Mouse (Mus musculus): ENCODE data around the gene Ccdc122. TPM values are rescaled to one million over a fixed set of nuclear protein-coding genes. Genes with fewer than 3 reads are reported as not detected.
A peak's percentile ranks its signal among the peaks of the same experiment; 100 is the strongest.

The Ccdc122 gene
- polyA plus RNA-seq, 1 experiment from 2014 or later: 1.6 TPM

DNA sequence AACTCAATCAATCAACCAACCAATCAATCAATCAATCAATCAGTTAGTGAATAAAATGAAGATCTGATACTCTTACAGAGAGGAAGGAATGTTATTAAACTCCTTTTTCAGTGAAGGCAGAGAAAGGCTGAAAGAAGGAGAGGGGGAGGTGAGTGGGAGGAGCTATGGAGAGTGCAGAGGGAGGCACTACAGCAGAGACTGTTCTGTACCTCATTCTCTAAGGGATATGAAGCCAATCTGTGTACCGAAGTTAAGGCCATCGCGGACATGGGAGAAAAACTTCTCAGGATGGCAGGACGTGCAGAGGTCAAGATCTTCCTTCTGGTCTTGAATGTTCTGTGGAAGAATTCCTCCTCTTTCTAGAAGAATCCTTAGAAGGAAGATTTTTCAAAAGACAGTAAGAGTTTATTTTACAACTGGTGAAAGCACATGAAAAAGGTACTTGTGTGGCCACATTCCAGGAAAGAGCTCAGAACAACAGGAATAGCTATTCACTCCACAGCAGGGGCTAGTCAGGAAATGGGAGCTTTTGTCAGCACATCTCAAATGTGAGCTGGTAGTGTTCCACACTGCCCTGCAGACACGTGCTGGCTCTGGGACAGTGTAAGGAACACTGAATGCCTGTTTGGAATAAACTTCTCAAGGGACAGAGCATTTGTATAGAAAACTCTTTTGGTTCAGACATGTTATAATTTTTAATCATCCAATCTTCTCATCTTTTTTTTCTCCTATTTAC lies 7.1 kb upstream of the Ccdc122 start:
- H3K4me3 ChIP-seq (ENCODE audit: low read length): no peak overlapping the region
- 45% methylated on average over 5 of the region's 5 CpGs for WGBS
- H3K27ac ChIP-seq (ENCODE audit: low read length): no peak overlapping the region
- H3K4me1 ChIP-seq (ENCODE audit: control insufficient read depth, insufficient read depth, low read length): peaks cover 14% of the 10 kb centered on the region
- no peaks in the 10 kb centered on the region for H3K9me3 ChIP-seq (replicated peaks; ENCODE audit: control insufficient read depth, low read length)
- no peak overlapping the region for H3K9ac ChIP-seq (ENCODE audit: low read length)
- H3K36me3 ChIP-seq (ENCODE audit: control insufficient read depth, insufficient read depth): no peaks in the 10 kb centered on the region
- ATAC-seq (replicated peaks; ENCODE audit: extremely low read depth, insufficient read depth, low FRiP score): no peak; the same call in 1 of the 2 replicates
- no peaks in the 10 kb centered on the region for H3K27me3 ChIP-seq (ENCODE audit: control insufficient read depth, insufficient read depth, low read length)
- H3K4me2 ChIP-seq (ENCODE audit: low read depth, low read length): no peak overlapping the region

DNA sequence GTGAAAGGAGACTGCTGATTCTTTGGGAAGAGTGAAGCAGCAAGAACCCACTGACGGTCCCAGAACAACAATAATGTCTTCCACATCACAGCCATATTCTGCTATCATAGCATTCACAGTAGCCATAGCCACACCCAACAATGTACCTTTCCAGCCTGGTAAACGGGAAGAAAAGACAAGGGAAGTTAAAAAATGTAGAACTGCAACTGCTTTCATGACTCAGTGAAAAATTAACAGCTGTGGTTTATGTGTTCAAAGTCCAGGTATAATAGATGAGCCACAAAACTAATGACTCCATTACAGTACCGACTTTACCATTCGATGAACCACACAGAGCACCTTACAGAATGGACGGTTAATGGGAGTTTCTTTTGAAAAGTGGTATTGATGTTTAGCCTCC lies 5.8 kb upstream of the Ccdc122 start:
- H3K36me3 ChIP-seq (ENCODE audit: control insufficient read depth, insufficient read depth): no peaks in the 10 kb centered on the region
- H3K27ac ChIP-seq (ENCODE audit: low read length): no peak overlapping the region
- 85% methylated on average over 5 of the region's 5 CpGs for WGBS
- ATAC-seq (replicated peaks; ENCODE audit: extremely low read depth, insufficient read depth, low FRiP score): no peak
- H3K27me3 ChIP-seq (ENCODE audit: control insufficient read depth, insufficient read depth, low read length): no peaks in the 10 kb centered on the region
- H3K9ac ChIP-seq (ENCODE audit: low read length): no peak overlapping the region
- H3K4me3 ChIP-seq (ENCODE audit: low read length): no peak overlapping the region
- H3K9me3 ChIP-seq (replicated peaks; ENCODE audit: control insufficient read depth, low read length): no peaks in the 10 kb centered on the region
- no peak overlapping the region for H3K4me2 ChIP-seq (ENCODE audit: low read depth, low read length)
- peaks cover 14% of the 10 kb centered on the region for H3K4me1 ChIP-seq (ENCODE audit: control insufficient read depth, insufficient read depth, low read length)

DNA sequence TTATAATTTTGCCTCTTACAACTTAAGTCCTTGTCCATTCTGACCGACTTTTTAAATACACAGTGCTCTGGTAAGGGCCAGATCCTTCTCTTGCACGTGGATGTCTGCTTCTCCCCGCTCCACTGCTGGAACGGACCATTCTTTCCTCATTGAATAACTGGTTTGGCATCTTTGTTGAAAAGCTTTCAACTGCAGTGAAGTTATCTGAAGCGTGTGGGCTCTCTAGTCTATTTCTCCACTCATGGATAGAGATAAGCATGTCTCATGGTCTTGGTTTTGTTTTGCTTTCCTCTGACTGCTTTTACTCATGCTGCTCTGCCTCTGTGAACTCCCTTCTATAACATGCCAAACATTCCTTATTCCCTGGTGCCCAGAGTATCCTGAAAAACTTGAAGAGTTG lies 4.1 kb upstream of the Ccdc122 start:
- Histone ChIP-seq H3K9me3 (replicated peaks; ENCODE audit: control insufficient read depth, low read length) (no peaks in the 10 kb centered on the region), H3K36me3 (ENCODE audit: control insufficient read depth, insufficient read depth) (no peaks in the 10 kb centered on the region), H3K27ac (ENCODE audit: low read length) (peak overlapping the region; percentile 2; the same call in 1 of the 2 replicates), H3K4me1 (ENCODE audit: control insufficient read depth, insufficient read depth, low read length) (peaks cover 14% of the 10 kb centered on the region), H3K27me3 (ENCODE audit: control insufficient read depth, insufficient read depth, low read length) (no peaks in the 10 kb centered on the region), H3K4me2 (ENCODE audit: low read depth, low read length) (0 out of 2 replicates have a peak overlapping the region, but pooled peaks have one; percentile 5), H3K4me3 (ENCODE audit: low read length) (no peak overlapping the region), H3K9ac (ENCODE audit: low read length) (no peak overlapping the region)
- WGBS: 17% methylated on average over 5 of the region's 5 CpGs
- peak; percentile 32; the same call in 1 of the 2 replicates for ATAC-seq (replicated peaks; ENCODE audit: extremely low read depth, insufficient read depth, low FRiP score)

DNA sequence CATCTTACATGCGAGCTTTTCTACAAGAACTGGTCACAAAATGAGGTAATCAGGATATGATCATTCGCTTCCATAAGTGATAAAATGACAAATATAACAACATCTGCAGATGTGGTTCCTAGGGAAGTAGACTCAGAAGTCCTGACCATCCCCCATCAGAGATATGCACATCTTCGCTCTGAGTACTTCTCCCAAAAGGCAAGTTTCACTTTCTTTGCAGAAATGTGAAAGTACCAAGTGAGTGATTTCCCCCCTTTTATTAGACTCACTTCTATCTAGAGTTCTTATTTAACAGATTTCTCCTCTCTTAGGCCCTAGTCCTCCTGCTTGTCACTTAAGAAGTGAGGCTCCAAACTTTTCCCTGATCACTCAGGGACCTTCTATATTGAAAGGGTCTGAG lies 3.2 kb upstream of the Ccdc122 start:
- no peaks in the 10 kb centered on the region for H3K36me3 ChIP-seq (ENCODE audit: control insufficient read depth, insufficient read depth)
- 83% methylated on average over 3 of the region's 3 CpGs for WGBS

DNA sequence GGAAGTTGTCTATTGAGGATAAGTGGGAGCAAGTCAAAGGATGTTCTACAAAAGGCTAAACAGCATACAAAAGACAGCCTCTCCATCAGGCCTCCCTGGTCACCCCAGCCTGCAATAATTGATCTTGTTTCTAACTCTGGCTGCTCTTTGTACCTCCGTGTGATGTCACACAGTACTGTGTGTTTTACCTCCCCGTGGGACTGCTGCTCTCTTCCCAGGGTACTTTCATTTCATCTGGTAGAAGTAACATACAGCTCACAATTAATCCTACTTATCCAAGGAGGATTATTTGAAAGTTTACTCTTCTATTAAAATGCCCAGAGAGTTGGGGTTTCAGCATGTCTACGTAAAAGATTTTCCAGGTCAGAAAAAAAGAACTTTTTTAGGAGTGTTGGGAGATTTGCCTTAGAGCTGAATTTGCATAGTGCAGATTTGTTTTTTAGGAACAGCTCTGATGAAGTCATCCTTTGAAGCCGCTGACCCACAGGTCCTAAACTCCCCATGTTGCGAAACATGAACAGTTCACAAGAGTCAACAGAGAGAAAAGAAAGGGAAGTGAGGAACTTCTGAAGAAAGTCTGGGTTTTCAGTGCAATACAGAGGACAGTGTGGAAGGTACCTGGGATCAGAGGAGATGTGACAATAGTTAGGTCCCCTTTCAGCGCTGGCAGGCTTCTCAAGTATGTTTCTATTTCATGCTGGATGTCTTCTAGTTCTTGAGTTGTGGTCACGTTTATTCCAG lies 2.2 kb upstream of the Ccdc122 start:
- Histone ChIP-seq H3K27me3 (ENCODE audit: control insufficient read depth, insufficient read depth, low read length) (no peaks in the 10 kb centered on the region), H3K9me3 (replicated peaks; ENCODE audit: control insufficient read depth, low read length) (no peaks in the 10 kb centered on the region), H3K4me3 (ENCODE audit: low read length) (no peak overlapping the region), H3K27ac (ENCODE audit: low read length) (no peak overlapping the region), H3K4me2 (ENCODE audit: low read depth, low read length) (no peak overlapping the region), H3K4me1 (ENCODE audit: control insufficient read depth, insufficient read depth, low read length) (peaks cover 14% of the 10 kb centered on the region), H3K9ac (ENCODE audit: low read length) (no peak overlapping the region), H3K36me3 (ENCODE audit: control insufficient read depth, insufficient read depth) (no peaks in the 10 kb centered on the region)
- ATAC-seq (replicated peaks; ENCODE audit: extremely low read depth, insufficient read depth, low FRiP score): no peak
- WGBS: 69% methylated on average over 7 of the region's 7 CpGs

More for the DNA sequence above, 3.2 kb upstream of the Ccdc122 start:
- Histone ChIP-seq H3K9me3 (replicated peaks; ENCODE audit: control insufficient read depth, low read length) (no peaks in the 10 kb centered on the region), H3K4me3 (ENCODE audit: low read length) (no peak overlapping the region), H3K4me2 (ENCODE audit: low read depth, low read length) (no peak overlapping the region), H3K9ac (ENCODE audit: low read length) (no peak overlapping the region), H3K27ac (ENCODE audit: low read length) (no peak overlapping the region), H3K4me1 (ENCODE audit: control insufficient read depth, insufficient read depth, low read length) (peaks cover 14% of the 10 kb centered on the region), H3K27me3 (ENCODE audit: control insufficient read depth, insufficient read depth, low read length) (no peaks in the 10 kb centered on the region)
- ATAC-seq (replicated peaks; ENCODE audit: extremely low read depth, insufficient read depth, low FRiP score): no peak

DNA sequence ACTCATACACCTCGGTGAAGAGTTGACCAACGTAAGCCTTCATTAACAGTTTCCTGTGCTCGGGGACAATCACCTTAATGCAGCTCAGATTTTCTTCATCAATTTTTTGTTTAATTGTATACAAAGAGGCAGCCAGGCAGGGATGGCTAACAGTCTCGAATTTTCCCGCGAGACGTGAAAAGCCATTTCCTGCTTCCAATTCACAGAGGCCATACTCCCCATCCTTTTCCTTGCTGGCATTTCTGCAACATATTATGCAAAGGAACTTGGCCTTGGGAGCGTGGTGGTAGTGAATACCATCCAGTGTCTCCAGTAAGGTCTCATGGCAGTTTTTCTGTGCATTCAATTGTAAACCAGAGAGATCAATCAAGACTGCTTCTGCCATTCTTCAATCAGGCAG lies 1.6 kb upstream of the Ccdc122 start:
- Histone ChIP-seq H3K27ac (ENCODE audit: low read length) (no peak overlapping the region), H3K4me2 (ENCODE audit: low read depth, low read length) (no peak overlapping the region), H3K4me3 (ENCODE audit: low read length) (no peak overlapping the region), H3K36me3 (ENCODE audit: control insufficient read depth, insufficient read depth) (no peaks in the 10 kb centered on the region), H3K4me1 (ENCODE audit: control insufficient read depth, insufficient read depth, low read length) (peaks cover 14% of the 10 kb centered on the region), H3K27me3 (ENCODE audit: control insufficient read depth, insufficient read depth, low read length) (no peaks in the 10 kb centered on the region), H3K9me3 (replicated peaks; ENCODE audit: control insufficient read depth, low read length) (no peaks in the 10 kb centered on the region), H3K9ac (ENCODE audit: low read length) (no peak overlapping the region)
- 87% methylated on average over 8 of the region's 8 CpGs for WGBS
- no peak for ATAC-seq (replicated peaks; ENCODE audit: extremely low read depth, insufficient read depth, low FRiP score)

DNA sequence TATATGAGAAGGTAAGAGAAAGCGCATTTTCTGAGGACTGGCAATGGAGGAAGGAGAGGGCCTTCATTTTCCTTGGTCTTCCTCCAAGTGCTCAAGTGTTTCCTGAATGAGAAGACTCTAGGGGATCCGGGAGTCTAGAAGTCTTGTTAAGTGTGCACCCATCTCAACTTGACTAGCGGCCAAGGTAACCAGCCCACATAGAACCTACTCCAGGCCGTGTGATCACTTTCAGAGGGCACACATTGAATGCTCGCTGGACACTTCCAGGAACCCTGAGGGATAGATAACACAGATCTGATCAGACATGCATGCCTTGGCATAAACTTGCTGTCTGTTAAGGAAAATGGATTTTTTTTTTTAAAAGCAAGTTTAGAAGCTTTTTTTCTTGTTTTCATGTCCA lies 758 bp downstream of the Ccdc122 start:
- Histone ChIP-seq H3K27ac (ENCODE audit: low read length) (no peak overlapping the region), H3K9me3 (replicated peaks; ENCODE audit: control insufficient read depth, low read length) (no peaks in the 10 kb centered on the region), H3K4me1 (ENCODE audit: control insufficient read depth, insufficient read depth, low read length) (peaks cover 7% of the 10 kb centered on the region), H3K36me3 (ENCODE audit: control insufficient read depth, insufficient read depth) (no peaks in the 10 kb centered on the region), H3K4me2 (ENCODE audit: low read depth, low read length) (no peak overlapping the region; the same call in 1 of the 2 replicates), H3K9ac (ENCODE audit: low read length) (no peak overlapping the region), H3K27me3 (ENCODE audit: control insufficient read depth, insufficient read depth, low read length) (no peaks in the 10 kb centered on the region), H3K4me3 (ENCODE audit: low read length) (no peak overlapping the region)
- no peak for ATAC-seq (replicated peaks; ENCODE audit: extremely low read depth, insufficient read depth, low FRiP score)
- 67% methylated on average over 5 of the region's 5 CpGs for WGBS

DNA sequence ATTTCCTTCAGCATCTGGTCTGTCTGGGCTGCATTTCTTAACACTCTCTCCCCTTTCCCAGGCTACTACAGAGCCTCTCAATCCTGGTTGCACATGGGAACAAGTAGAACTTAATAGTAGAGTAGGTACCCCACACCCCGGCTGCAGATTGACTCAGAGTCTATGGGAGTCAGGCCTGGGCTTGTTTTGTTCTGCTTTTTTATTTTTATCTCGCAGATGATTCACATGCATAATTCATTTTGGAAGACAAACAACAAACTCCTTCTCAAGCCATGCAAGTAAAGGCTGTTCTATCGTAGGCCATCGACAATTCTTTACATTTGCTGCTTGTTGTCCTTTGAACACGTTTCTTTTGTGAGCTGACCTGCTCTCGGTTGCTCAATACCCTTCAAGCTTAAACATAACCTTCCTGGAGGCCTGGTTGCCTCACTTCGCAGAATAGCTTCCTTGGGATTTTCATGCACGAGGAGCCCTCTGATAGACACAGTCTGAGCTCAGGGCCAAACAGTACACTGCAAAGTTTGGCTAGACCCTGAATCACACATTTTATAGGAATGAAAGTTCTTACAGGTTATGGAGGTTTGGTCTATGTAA lies 1.4 kb downstream of the Ccdc122 start:
- 80% methylated on average over 8 of the region's 8 CpGs for WGBS
- H3K4me1 ChIP-seq (ENCODE audit: control insufficient read depth, insufficient read depth, low read length): peaks cover 2% of the 10 kb centered on the region; the same call in 1 of the 2 replicates

DNA sequence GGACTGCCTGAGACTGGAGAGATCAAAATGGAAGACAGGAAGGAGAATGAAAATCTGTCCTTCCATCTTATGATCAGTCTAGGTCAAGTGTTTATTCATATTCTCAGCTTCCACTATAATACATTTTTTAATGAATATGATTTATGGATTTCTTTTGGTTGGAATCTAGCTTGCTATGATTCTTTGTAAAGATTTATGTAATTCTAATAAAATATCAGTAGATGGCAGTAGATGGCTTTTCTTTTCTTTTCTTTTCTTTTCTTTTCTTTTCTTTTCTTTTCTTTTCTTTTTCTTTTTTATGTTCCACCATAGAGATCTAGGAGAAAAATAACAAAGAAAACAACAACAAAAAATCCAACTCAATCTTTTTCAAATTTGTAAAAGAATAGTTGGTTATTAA lies 16.7 kb downstream of the Ccdc122 start:
- no peaks in the 10 kb centered on the region for H3K4me1 ChIP-seq (ENCODE audit: control insufficient read depth, insufficient read depth, low read length)
- no peaks in the 10 kb centered on the region for H3K36me3 ChIP-seq (ENCODE audit: control insufficient read depth, insufficient read depth)
- H3K4me3 ChIP-seq (ENCODE audit: low read length): no peak overlapping the region
- H3K9me3 ChIP-seq (replicated peaks; ENCODE audit: control insufficient read depth, low read length): no peaks in the 10 kb centered on the region
- H3K27me3 ChIP-seq (ENCODE audit: control insufficient read depth, insufficient read depth, low read length): no peaks in the 10 kb centered on the region
- H3K4me2 ChIP-seq (ENCODE audit: low read depth, low read length): no peak overlapping the region
- ATAC-seq (replicated peaks; ENCODE audit: extremely low read depth, insufficient read depth, low FRiP score): no peak
- H3K27ac ChIP-seq (ENCODE audit: low read length): no peak overlapping the region
- no peak overlapping the region for H3K9ac ChIP-seq (ENCODE audit: low read length)

More for the DNA sequence above, 1.4 kb downstream of the Ccdc122 start:
- Histone ChIP-seq H3K9me3 (replicated peaks; ENCODE audit: control insufficient read depth, low read length) (no peaks in the 10 kb centered on the region), H3K27me3 (ENCODE audit: control insufficient read depth, insufficient read depth, low read length) (no peaks in the 10 kb centered on the region), H3K4me2 (ENCODE audit: low read depth, low read length) (no peak overlapping the region), H3K4me3 (ENCODE audit: low read length) (no peak overlapping the region), H3K9ac (ENCODE audit: low read length) (no peak overlapping the region), H3K36me3 (ENCODE audit: control insufficient read depth, insufficient read depth) (no peaks in the 10 kb centered on the region), H3K27ac (ENCODE audit: low read length) (no peak overlapping the region)
- ATAC-seq (replicated peaks; ENCODE audit: extremely low read depth, insufficient read depth, low FRiP score): no peak
